Mouse (Mus musculus) cortical plate, adult 2 months (tissue): Measurements from ENCODE around the gene Zfp763.

Experiments used
- CTCF ChIP-seq: fragments of 200-500 bp; IDR thresholded peaks from 2 replicates; pipeline ENCODE4 v1.5.1; 2011; ENCODE audit warnings: mild to moderate bottlenecking, control low read depth, low read length; ENCODE audit not compliant: insufficient read depth; ENCODE audit errors: extremely low read depth
- POLR2A ChIP-seq: fragments of 200-500 bp; IDR thresholded peaks from 2 replicates; pipeline ENCODE4 v1.6.1; 2011; ENCODE audit warnings: mild to moderate bottlenecking, low read length, control low read depth; ENCODE audit not compliant: insufficient read depth; ENCODE audit errors: extremely low read depth

GRCm38 (mm10) chr17:32991965-32992698, 41.1 kb downstream of the Zfp763 start:
- TF ChIP-seq CTCF (no peak), POLR2A (no peak)
